Mouse (Mus musculus) megakaryocyte, embryonic 14.5 days (primary cell): Measurements from ENCODE around the gene Abhd14b. TPM values are rescaled to one million over a fixed set of nuclear protein-coding genes. Genes with fewer than 3 reads are reported as not detected.
A peak's percentile ranks its signal among the peaks of the same experiment; 100 is the strongest.

ENCODE experiments used
- H3K27me3 ChIP-seq: replicated peaks from 2 replicates; pipeline ENCODE3; 2012; ENCODE audit warnings: inconsistent platforms
- H3K36me3 ChIP-seq: replicated peaks from 2 replicates; pipeline ENCODE3; 2012; ENCODE audit warnings: low read length, inconsistent platforms, mixed read lengths
- H3K4me1 ChIP-seq: 2 replicates; pipeline ENCODE4 v1.6.1; 2012; ENCODE audit warnings: inconsistent platforms
- H3K4me3 ChIP-seq: replicated peaks from 2 replicates; pipeline ENCODE3; 2012; ENCODE audit warnings: moderate library complexity, mild to moderate bottlenecking, inconsistent platforms
- H3K9me3 ChIP-seq: 2 replicates; pipeline ENCODE4 v1.6.1; 2012; ENCODE audit warnings: inconsistent platforms
- FLI1 ChIP-seq: IDR thresholded peaks from 2 replicates; pipeline ENCODE4 v1.6.1; 2012; ENCODE audit warnings: low read length, inconsistent platforms, mixed read lengths
- GATA1 ChIP-seq: IDR thresholded peaks from 3 replicates; pipeline ENCODE4 v1.6.1; 2012; ENCODE audit warnings: mixed read lengths, low read length, inconsistent platforms, borderline replicate concordance
- polyA plus RNA-seq: library from polyadenylated mRNA; stranded (reverse); fragments of >175 nt; gene quantifications from 2 replicates; pipeline ENCODE4 v1.2.3, GENCODE M21; 2012; ENCODE audit warnings: low replicate concordance; ENCODE audit not compliant: insufficient read depth

Gene Abhd14b
- polyA plus RNA-seq, 1 experiment, result 2.4 TPM

DNA sequence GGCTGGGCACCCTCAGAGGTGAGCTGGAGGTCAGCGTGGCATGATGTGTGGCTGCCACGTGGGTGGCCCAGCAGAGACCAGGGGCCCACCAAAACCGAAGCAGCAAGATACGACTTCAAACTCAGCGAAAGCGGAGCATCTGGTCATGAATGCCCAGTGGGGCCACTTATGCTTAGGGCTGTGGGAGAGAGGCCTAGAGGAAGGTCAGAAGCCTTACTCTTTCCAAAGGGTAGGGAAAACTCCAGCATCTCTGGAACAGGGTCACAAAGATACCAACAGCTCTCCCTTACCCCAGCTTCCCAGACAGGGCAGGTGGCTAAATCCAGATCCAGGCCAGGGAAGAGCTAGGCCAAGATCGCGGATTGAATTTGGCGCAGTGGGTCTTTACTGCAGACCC is 9.9 kb downstream of the Abhd14b start:
- Histone ChIP-seq H3K4me1 (peaks cover 56% of the 10 kb centered on the region), H3K9me3 (no peaks in the 10 kb centered on the region), H3K27me3 (peaks cover 88% of the 10 kb centered on the region), H3K36me3 (no peaks in the 10 kb centered on the region), H3K4me3 (no peak overlapping the region)
- TF ChIP-seq FLI1 (no peak), GATA1 (no peak)

DNA sequence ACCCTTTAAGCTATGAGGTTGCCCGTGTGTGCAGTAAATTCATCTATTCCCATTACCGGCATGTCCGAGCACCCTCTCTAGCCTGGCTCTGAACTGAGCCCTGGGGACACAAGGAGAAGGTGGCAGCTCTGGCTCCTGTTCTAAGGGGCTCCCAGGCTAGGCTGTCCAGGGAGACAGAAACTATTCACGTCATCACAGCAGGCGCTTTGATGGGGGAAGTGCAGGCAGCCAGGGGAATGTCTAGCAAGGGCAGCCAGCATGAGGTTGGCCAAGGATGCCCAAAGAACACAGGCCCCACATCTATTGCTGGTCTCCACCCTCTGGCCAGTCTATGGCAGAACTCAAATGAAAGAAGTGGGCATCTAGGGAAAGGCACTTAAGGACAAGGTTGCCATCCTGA is 10.7 kb downstream of the Abhd14b start:
- Histone ChIP-seq H3K4me1 (peaks cover 54% of the 10 kb centered on the region), H3K27me3 (peaks cover 88% of the 10 kb centered on the region), H3K4me3 (no peak overlapping the region), H3K9me3 (no peaks in the 10 kb centered on the region), H3K36me3 (no peaks in the 10 kb centered on the region)
- TF ChIP-seq FLI1 (no peak), GATA1 (no peak)

DNA sequence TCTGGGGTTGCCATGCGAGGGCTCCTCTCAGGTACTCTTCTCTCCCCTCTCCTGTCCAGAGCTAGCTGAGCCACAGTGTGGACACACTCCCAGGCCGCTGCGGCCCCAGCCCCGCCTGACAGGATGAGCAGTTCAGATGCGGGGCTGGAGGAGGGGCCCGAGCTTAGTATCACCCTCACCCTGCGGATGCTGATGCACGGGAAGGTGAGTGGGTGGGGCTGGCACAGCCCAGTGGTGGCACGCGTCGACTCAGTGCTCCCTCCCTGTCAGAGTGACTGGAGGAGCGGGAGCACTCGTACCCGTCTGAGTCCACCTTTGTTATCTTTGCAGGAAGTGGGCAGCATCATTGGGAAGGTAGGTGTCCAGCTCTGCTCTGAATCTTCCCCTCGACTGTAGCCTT is 12.7 kb downstream of the Abhd14b start:
- Histone ChIP-seq H3K4me3 (no peak overlapping the region), H3K4me1 (peaks cover 50% of the 10 kb centered on the region), H3K36me3 (no peaks in the 10 kb centered on the region), H3K27me3 (peaks cover 93% of the 10 kb centered on the region), H3K9me3 (no peaks in the 10 kb centered on the region)
- TF ChIP-seq FLI1 (no peak), GATA1 (no peak)

DNA sequence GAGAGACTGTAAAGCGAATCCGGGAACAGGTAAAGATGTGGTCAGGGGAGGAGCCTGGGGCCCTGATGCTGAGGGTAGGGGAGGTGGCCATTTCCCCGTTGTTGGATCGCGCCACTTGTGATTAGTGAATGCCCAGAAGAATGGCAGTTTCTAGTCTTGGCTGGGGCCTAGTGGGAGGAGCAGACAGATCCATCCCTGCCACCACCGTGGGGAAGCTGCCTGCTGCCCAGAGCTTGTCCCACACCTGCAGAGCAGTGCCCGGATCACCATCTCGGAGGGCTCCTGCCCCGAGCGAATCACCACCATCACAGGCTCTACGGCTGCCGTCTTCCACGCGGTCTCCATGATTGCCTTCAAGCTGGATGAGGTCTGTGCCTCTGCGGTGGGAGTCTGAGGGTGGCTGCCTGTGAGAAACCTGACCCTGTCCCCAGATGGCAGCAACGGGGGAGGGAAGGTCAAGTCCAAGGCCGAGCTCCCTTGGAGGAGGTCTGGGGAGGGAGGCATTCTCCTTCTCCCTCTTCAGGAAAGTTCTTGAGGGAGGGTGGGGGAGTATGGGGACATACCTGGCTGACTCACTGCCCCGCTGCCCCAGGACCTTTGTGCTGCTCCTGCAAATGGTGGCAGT is 13.3 kb downstream of the Abhd14b start:
- no peaks in the 10 kb centered on the region for H3K36me3 ChIP-seq
- TF ChIP-seq FLI1, result no peak
- TF ChIP-seq GATA1, result no peak
- H3K4me3 ChIP-seq, result no peak overlapping the region
- peaks cover 50% of the 10 kb centered on the region for H3K4me1 ChIP-seq
- no peaks in the 10 kb centered on the region for H3K9me3 ChIP-seq
- peaks cover 93% of the 10 kb centered on the region for H3K27me3 ChIP-seq

DNA sequence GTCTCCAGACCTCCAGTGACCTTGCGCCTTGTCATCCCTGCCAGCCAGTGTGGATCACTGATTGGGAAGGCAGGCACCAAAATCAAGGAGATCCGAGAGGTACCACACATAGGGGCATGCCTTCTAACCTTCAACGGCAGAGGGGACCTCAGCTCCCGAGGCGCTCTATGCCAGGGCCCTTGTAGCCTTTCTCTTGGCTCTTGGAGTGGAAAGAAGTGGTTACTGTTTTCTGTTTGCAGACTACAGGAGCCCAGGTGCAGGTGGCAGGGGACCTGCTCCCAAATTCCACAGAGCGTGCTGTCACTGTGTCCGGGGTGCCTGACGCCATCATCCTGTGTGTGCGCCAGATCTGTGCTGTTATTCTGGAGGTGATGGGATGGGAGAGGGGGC is 13.8 kb downstream of the Abhd14b start:
- no peak overlapping the region for H3K4me3 ChIP-seq
- H3K4me1 ChIP-seq, result peaks cover 53% of the 10 kb centered on the region
- H3K9me3 ChIP-seq, result 0 out of 2 replicates have a peak, but pooled peaks cover 4% of the 10 kb centered on the region
- H3K36me3 ChIP-seq, result no peaks in the 10 kb centered on the region
- peaks cover 94% of the 10 kb centered on the region for H3K27me3 ChIP-seq
- no peak for TF ChIP-seq GATA1
- TF ChIP-seq FLI1, result no peak

DNA sequence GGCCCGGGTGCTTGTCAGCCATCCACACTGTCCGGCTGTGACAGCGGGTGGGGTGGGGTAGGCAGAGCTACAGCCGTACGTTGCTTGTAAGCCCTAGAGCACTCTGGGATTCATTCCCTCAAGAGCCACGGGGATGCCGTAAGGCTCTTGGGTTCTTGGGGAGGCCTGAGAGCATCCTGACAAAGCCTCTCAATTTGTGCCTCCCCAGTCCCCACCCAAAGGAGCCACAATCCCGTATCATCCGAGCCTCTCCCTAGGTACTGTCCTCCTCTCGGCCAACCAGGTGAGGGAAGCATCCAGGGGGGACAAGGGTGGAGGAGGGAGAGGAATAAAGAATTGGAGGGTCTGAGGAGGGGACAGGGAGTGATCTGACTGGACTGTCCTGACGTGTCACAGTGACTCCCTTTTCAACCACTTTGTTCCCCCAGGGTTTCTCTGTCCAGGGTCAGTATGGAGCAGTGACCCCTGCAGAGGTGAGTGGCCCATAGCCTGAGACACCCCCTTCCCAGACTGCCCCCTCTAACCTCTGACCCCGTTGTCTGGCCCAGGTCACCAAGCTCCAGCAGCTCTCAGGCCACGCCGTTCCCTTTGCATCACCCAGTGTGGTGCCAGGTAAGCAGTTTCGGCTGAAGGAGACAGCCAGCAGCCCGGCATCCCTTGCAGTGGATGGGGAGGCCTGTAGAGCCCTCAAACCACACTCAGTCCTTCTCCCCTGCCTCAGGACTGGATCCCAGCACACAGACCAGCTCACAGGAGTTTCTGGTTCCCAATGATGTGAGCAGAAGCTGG is 14.6 kb downstream of the Abhd14b start:
- TF ChIP-seq GATA1, result no peak
- no peaks in the 10 kb centered on the region for H3K36me3 ChIP-seq

DNA sequence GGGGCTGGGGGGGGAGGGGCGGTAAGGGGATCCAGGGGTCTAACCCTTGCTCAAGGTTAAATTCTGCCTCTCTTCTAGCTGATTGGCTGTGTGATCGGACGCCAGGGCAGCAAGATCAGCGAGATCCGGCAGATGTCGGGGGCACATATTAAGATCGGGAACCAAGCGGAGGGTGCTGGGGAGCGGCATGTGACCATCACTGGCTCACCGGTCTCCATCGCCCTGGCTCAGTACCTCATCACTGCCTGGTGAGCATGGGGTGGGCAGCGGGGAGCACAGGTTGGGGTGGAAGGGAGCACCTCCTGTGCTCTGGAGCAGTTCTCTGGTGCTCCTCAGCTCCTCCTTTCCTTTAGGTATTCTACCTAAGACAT is 15.2 kb downstream of the Abhd14b start:
- Histone ChIP-seq H3K27me3 (peaks cover 91% of the 10 kb centered on the region), H3K36me3 (no peaks in the 10 kb centered on the region), H3K4me3 (no peak overlapping the region), H3K9me3 (0 out of 2 replicates have a peak, but pooled peaks cover 4% of the 10 kb centered on the region), H3K4me1 (peaks cover 48% of the 10 kb centered on the region)
- TF ChIP-seq FLI1 (no peak), GATA1 (no peak)

More for the DNA sequence above, 14.6 kb downstream of the Abhd14b start:
- peaks cover 92% of the 10 kb centered on the region for H3K27me3 ChIP-seq
- 0 out of 2 replicates have a peak, but pooled peaks cover 4% of the 10 kb centered on the region for H3K9me3 ChIP-seq
- H3K4me3 ChIP-seq, result no peak overlapping the region
- H3K4me1 ChIP-seq, result peaks cover 48% of the 10 kb centered on the region

DNA sequence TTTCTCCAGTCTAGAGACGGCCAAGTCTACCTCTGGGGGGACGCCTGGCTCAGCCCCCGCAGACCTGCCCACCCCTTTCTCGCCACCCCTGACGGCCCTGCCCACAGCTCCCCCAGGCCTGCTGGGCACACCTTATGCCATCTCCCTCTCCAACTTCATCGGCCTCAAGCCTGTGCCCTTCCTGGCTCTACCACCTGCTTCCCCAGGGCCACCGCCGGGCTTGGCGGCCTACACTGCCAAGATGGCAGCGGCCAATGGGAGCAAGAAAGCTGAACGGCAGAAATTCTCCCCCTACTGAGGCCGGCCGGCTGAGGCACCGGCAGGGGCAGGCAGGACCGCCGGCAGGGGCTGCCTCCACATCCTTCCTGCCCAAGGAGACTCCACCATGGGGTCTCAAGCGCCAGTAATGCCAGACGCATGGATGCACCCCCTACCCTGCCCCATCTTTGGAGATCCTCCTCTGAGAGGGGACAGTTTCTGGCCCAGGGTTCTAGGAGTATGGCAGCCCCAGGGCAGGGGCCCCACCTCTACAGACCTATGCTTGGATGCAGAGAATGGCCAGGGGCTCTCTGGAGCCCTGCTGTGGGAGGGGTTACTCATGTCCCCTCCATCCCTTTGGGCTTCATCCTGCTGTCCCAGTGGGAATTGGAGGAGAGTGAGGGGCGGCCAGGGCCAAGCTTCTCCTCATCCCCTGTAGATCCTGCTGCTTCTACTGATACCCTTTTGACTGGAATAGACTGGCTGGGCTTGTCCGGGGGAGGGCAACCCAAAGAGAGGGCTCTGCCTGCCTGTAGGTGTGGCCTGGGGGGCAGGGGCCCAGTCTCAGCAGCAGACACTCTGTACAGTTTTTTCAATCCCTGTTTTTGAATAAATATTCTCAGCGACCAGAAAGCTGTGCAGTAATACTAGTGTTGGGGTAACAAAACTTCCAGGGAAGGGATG is 16.1 kb downstream of the Abhd14b start:
- Histone ChIP-seq H3K9me3 (0 out of 2 replicates have a peak, but pooled peaks cover 4% of the 10 kb centered on the region), H3K36me3 (no peaks in the 10 kb centered on the region), H3K27me3 (peaks cover 87% of the 10 kb centered on the region), H3K4me3 (no peak overlapping the region), H3K4me1 (peaks cover 42% of the 10 kb centered on the region)
- no peak for TF ChIP-seq FLI1
- TF ChIP-seq GATA1, result no peak

DNA sequence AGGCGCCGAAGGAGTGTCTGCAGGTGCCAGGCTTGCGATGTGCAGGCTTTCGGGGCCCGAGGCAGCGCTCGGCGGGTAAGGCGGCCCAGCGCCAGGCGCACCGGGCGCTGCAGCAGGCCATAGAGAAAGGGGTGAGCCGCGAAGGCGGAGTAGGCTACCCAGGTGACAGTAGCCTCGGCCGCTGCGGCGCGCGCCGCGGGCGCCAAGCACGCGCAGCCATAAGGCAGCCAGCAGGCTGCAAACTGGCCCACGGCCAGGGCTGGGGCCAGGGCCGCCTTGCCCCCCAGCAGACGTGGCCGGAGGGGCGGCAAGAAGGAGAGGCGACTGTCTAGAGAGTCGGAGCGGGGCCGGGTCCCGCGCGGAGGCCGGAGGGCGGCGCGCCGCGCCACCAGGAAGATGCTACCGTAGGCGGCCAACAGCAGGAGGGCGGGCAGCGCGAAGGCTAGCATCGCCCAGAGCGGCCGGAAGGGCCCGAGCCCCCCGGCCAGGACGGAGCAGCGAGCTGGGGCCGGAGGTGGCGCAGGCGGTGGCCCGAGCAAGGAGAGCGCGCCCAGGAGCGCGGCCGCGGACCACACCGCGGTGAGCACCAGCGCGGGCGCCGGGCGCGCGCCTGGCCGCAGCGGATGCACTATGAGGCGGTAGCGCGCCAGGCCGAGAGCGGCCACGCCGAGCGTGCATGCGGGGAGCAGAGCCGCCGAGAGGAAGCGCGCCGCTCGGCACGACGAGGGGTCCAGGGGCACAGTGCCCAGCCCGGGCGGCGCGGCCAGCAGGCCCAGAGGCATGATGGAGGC is 17.7 kb downstream of the Abhd14b start:
- Histone ChIP-seq H3K36me3 (no peaks in the 10 kb centered on the region), H3K27me3 (peaks cover 73% of the 10 kb centered on the region), H3K4me1 (peaks cover 37% of the 10 kb centered on the region), H3K9me3 (0 out of 2 replicates have a peak, but pooled peaks cover 4% of the 10 kb centered on the region), H3K4me3 (peak overlapping the region; percentile 92)
- no peak for TF ChIP-seq GATA1
- TF ChIP-seq FLI1, result no peak
